Mouse (Mus musculus): ENCODE results near the gene Ttc23. TPM values are rescaled to one million over a fixed set of nuclear protein-coding genes. Genes with fewer than 3 reads are reported as not detected.

The Ttc23 gene
- total RNA-seq, 2 experiments from 2014 or later, result 0.60 TPM; not detected in 1

DNA sequence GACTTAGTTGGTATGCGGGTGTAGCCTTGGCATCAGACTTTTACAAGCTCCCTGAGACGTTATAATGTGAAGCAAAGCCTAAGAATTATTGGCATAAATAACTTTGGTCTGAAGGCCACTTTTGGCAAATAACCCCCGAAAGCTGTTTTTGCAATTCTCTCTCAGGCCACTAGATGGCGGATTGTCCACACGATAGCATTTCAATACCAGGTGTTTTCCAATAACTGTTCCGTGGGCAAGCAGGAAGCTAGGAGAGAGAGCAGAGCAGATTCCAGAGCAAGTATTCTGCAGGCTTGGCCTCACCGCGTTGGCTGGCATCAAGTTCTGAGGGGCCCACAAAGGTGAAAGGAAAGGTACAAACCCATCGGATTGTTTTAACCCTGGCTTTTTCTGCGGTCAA lies 141.5 kb downstream of the Ttc23 start:
- peak; percentile 60; the same call in 1 of the 2 replicates for ATAC-seq (replicated peaks; ENCODE audit: low FRiP score, poor library complexity, severe bottlenecking)

DNA sequence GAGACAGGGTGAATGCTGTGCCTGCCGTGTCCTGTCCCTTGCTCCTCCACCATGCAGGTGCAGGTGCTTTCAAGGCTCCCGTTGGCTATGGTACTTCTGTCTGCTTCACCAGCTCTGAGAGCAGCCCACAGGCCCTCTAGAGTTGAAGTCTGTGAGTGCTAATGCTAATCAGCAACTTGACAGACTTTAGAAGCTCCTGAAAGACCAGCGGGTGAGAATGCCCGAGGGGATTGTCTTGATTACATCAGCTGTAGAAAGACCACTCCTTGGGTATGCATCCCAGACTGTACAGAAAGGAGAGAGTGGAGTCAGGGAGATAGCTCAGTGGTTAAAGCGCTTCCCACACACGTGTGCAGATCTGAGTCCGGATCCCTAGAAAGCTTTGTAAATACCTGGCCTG lies 144.0 kb downstream of the Ttc23 start:
- ATAC-seq (replicated peaks; ENCODE audit: low FRiP score, poor library complexity, severe bottlenecking), result no peak

DNA sequence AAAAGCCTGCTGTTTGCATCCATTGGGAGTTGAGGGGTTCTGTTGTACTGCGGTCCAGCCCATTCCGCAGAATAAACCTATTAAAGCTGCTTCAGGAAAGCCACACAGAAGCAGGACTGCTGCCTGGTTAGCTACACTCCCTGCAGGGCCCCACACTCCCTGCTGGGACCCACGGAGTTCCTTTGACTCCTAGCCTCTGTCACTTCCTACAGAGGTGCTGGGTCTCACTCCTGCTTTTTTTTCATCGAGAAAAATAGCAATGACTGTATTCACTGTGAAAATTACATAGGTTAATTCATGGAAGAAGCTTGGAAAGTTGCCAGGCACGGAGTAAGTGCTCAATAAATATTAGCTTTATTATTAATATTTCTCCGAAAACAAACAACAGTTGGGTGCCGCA lies 146.2 kb downstream of the Ttc23 start:
- no peak for ATAC-seq (replicated peaks; ENCODE audit: low FRiP score, poor library complexity, severe bottlenecking)

DNA sequence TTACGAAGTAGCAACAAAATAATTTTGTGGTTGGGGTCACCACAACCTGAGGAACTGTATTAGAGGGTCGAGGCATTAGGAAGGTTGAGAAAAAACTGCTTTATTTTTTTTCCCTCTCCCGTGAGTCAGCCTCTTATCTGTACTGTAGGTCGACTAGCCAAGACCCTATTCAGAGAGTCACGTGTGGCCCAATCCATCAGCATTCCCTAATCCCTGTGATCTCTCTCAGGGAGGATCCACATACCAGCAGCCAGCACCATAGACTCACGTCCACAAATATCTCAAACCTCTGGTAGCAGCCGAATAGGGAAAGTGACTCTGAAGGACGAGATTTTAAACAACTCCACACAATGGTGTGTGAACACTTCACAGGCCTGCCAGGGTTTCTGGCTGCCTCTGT lies 149.9 kb downstream of the Ttc23 start:
- no peak for ATAC-seq (replicated peaks; ENCODE audit: low FRiP score, poor library complexity, severe bottlenecking)

DNA sequence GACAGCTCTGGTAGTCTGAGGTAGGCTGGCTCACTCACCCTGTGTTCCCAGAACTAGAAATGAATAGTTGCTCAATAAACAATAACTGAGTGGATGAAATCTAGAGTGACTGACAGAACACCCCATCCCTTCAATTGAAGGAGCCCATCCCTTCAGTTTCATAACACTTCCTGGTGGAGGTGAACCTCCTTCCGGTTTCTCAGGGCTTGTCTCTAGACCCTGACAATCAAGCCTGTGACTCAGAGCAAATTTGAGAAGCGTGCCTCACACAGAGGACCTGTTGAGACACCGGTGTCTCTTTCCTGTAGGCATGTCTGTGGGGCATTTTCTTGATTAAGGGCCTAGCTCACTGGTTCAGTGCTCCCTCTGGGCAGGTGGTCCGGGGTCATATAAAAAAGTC lies 151.3 kb downstream of the Ttc23 start:
- no peak for ATAC-seq (replicated peaks; ENCODE audit: low FRiP score, poor library complexity, severe bottlenecking)

DNA sequence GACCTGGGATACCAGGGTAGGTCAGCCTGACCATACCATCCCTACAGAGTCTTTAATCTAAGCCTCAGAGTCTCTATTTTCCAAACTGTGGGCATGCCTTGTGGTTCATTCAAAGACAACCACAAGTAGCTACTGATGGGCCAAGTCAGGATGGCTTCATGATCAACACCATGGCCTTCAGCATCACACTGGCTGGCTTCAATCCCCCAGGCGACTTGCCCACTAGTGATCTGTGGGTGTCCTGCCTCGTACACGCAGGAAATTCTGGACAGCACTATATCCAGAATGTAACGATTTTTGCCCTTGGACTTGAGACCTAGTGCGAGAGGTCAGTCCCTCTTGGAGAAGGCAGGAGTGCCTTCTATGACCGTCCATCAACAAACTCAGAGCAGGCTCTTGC lies 153.3 kb downstream of the Ttc23 start:
- no peak for ATAC-seq (replicated peaks; ENCODE audit: low FRiP score, poor library complexity, severe bottlenecking)

DNA sequence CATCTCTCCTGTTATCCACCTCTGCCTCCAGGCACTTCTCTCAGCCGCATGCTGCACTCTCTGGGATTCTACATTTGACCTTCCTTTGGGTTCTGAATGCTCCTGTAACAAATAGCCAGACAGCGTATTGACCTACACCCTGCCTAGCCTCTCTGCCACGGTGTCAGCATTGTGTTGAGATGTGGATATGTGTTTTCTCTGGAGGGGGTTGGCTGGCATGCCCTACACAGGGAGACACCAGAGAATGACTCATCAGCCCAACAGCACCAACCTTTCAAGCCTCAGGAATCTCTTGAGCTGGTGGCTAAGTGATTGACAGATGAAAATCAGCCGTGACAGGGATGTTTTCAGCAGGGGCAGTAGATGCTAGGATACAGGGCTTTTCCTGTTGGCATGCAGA lies 153.8 kb downstream of the Ttc23 start:
- no peak for ATAC-seq (replicated peaks; ENCODE audit: low FRiP score, poor library complexity, severe bottlenecking)

DNA sequence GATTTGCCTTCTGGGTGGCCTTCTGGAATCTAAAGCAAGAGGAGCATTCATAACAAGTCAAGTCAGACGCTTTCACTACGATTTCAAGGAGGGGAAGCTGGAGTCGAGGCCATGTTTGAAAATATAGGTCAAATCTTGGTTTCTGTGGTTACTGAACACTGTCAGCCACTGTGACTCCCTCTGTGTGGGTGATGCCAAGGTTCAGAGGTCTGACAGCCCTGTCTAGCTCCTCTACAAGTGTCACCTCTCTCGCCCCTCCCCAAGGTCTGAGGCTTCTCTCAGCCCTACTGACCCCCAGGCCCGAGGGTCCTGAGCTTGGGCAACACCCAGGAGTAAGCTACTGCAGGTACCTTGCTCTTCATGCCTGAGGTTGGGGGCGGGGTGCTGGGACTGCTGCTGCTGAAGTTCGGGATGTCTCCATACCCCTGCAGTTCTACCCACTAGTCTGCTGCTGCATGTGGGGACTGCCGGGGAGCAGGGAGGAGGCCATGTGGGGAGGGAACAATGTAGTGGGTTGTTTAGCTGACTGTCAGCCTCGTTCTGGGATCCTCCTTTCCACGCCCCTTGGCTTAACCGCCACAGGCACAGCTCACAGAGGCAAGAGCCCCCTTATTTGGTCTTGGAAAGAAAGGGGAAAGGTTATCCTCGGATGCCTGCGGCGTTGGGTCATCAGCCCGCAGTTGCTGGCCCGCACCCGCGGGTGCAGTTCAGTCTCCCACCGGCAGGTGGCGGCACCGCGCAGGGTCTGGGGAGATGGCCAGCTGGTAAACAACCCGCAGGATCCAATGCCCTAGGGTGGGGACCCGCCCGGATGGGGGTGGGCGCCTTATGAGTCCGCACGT lies 156.0 kb downstream of the Ttc23 start:
- peak; percentile 73 for ATAC-seq (replicated peaks; ENCODE audit: low FRiP score, poor library complexity, severe bottlenecking)

DNA sequence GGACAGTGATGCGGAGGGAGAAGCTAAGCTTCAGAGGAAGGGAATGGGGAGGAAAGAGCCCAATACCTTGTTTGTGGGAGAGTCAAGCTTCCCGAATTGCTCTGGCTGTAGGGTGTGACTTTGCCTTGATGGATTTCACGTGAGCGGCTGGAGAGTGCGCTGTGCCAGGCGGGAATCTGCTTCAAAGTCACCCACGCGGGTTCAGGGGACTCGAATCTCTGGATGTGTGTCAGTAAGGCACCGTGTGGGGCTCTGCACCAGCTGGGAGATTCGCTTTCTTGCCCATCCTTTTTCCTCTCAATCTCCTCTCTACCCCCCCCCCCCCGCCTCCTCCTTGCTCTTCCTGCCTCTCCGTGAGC lies 156.6 kb downstream of the Ttc23 start:
- 0 out of 2 replicates have a peak, but pooled peaks have one; percentile 21 for ATAC-seq (replicated peaks; ENCODE audit: low FRiP score, poor library complexity, severe bottlenecking)

Other genes with a start within 250 kb of the Ttc23 start
- gene Lrrc28, start 2.1 kb upstream of the Ttc23 start, total RNA-seq (2015; ENCODE audit: low replicate concordance), result 1.5 and 5.2 TPM in 2 replicates
- gene Lrrc28, start 2.1 kb upstream of the Ttc23 start, total RNA-seq (2017; ENCODE audit: low replicate concordance), result 9.4 and 12.4 TPM in 2 replicates
- gene Synm, start 112.3 kb downstream of the Ttc23 start, total RNA-seq (2015; ENCODE audit: low replicate concordance), result not detected in 2 replicates
- gene Synm, start 112.3 kb downstream of the Ttc23 start, total RNA-seq (2017; ENCODE audit: low replicate concordance), result not detected in 2 replicates